Mouse (Mus musculus) lung, adult 2 months (tissue): ENCODE measurements around the gene Macrod2.

Experiments used
- CTCF ChIP-seq: fragments of 200-500 bp; IDR thresholded peaks from 2 replicates; pipeline ENCODE4 v1.5.1; 2011; ENCODE audit warnings: mild to moderate bottlenecking, low read length, control low read depth; ENCODE audit not compliant: insufficient read depth
- POLR2A ChIP-seq: fragments of 200-500 bp; IDR thresholded peaks from 2 replicates; pipeline ENCODE4 v1.6.1; 2011; ENCODE audit warnings: low read depth, mild to moderate bottlenecking, control low read depth, low read length, borderline replicate concordance; ENCODE audit errors: extremely low read depth

DNA sequence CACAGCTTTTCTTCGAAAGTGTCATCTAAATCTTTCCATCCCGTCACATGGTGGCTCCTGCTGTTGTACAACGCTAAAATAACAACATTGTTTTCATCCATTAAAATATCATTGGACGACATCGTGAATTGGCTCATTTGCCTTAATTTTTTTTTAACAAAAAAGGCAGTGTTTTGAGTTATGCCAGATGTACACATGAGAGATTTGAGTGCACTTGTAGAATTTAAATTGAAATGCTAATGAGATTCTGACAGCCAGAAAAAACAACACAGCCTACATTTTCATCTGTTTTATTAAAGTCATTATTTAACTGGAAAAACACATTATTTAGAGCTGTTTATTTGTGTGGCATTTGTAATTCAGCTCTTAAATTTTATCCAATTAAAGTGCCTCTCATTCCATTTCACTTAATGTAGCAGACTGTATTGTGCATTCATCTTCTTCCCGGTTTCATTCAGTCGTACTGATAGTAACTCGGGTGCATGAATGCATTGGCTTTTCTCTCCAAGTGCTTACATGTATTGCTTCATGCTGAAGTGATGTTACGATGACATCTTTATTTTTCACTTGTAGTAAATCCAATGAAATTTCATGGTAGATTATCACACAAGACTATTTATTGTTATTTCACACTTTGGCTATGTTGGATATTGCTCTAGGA lies 137.9 kb downstream of the Macrod2 start:
- TF ChIP-seq CTCF (no peak), POLR2A (no peak)
